Comparison of ENCODE assay signal across 8 mouse cellular contexts in the genomic region with DNA sequence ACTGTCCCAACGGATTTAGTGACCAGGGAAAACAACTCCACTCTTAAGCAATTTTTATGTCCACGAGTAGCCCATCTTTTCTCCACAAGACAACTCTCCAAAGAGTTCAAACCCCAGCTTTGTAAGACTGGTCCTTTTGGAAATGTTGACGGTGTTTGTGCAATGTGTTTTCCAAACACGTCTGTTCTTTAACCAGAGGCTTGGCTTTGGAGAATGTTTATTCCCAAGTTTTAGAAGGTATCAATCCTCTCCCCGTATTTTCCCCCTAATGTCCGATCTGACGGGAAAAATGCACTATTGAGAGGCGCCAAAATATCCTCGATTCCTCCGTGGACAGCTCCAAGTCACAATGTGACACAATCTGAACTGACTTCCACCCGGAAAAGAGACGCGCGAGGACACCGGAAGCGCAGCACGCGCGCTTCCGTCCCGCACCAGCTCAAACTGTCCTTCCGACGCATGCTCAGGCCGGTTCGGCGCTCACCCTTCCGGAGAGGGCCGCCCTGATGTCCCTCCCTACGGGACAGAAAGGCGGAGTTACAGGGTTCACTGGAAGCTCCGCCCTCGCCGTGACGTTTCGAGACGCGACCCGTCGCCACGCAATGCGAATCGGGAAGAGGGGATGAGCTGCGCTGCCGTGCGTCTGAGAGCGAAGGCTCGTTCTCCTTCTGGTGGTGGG. TPM values are rescaled to one million over a fixed set of nuclear protein-coding genes. Genes with fewer than 3 reads are reported as not detected.
DNase-seq lines count a peak whose midpoint lies in the region; ATAC-seq lines count a peak whose summit lies in the region.

A gene (plus strand): TSS at position 570 of the 679 bp plus-strand sequence.

- peaks cover 8% of the 10 kb centered on the region for H3K4me1 ChIP-seq in heart, embryonic 10.5 days
- peaks cover 10% of the 10 kb centered on the region for H3K4me1 ChIP-seq in kidney, embryonic 15.5 days

- no peaks in the 10 kb centered on the region for H3K27me3 ChIP-seq in heart, embryonic 10.5 days (ENCODE audit: insufficient read depth, poor library complexity, severe bottlenecking)
- peaks cover 15% of the 10 kb centered on the region for H3K27me3 ChIP-seq in kidney, embryonic 15.5 days

- ATAC-seq in erythroblast, adult 5-6 weeks (replicated peaks; ENCODE audit: low FRiP score, poor library complexity, severe bottlenecking), result peak; percentile 99
- peak; percentile 100 for ATAC-seq in kidney, embryonic 15.5 days (replicated peaks; ENCODE audit: low FRiP score)
- peak; percentile 99 for ATAC-seq in monocyte, adult 5-6 weeks (replicated peaks; ENCODE audit: insufficient number of reproducible peaks, low FRiP score, low TSS enrichment, poor library complexity, severe bottlenecking)

- H3K27ac ChIP-seq in heart, embryonic 10.5 days, result peak within 1 kb of the TSS; percentile 91
- peak within 1 kb of the TSS; percentile 80 for H3K27ac ChIP-seq in kidney, embryonic 15.5 days

- H3K4me3 ChIP-seq in heart, embryonic 10.5 days, result peak within 1 kb of the TSS; percentile 93
- H3K4me3 ChIP-seq in kidney, embryonic 15.5 days (replicated peaks), result peak within 1 kb of the TSS; percentile 65

- H3K9ac ChIP-seq in kidney, embryonic 15.5 days, result peak within 1 kb of the TSS; percentile 75

- peak; percentile 95 to 96 for DNase-seq in B cell, adult 2 months
- peak; percentile 100 for DNase-seq in brain, adult 2 months (ENCODE audit: low read depth, low spot score)
- DNase-seq in heart, embryonic 10.5 days (ENCODE audit: low spot score), result peak; percentile 99
- peak; percentile 98 for DNase-seq in liver
- DNase-seq in spleen, postnatal 4 days (ENCODE audit: low spot score in 2 of 2), result peak; percentile 96 to 98

- H3K4me2 ChIP-seq in kidney, embryonic 15.5 days, result peak within 1 kb of the TSS; percentile 77

- no peaks in the 10 kb centered on the region for H3K9me3 ChIP-seq in heart, embryonic 10.5 days
- H3K9me3 ChIP-seq in kidney, embryonic 15.5 days (replicated peaks), result no peaks in the 10 kb centered on the region

- WGBS in heart, embryonic 10.5 days, result 3% methylated on average over 47 of the region's 47 CpGs
- 3% methylated on average over 47 of the region's 47 CpGs for WGBS in kidney, embryonic 15.5 days

- 0 out of 2 replicates have a peak, but pooled peaks cover 7% of the 10 kb centered on the region for H3K36me3 ChIP-seq in heart, embryonic 10.5 days
- no peaks in the 10 kb centered on the region for H3K36me3 ChIP-seq in kidney, embryonic 15.5 days

RNA-seq across cellular contexts. Expression of the gene that starts here (rescaled TPM):
- 12.7 and 18.2 TPM in 2 replicates for total RNA-seq in erythroblast, adult 5-6 weeks (2015; ENCODE audit: low replicate concordance)
- 19.2 and 26.2 TPM in 2 replicates for total RNA-seq in erythroblast, adult 5-6 weeks (2017; ENCODE audit: low replicate concordance)
- polyA plus RNA-seq in heart, embryonic 10.5 days (2016; fragmentation: Nextera tagmentation; extraction: Ambion mirVana), result 40.3 and 42.4 TPM in 2 replicates
- polyA plus RNA-seq in kidney, embryonic 15.5 days (2015; fragmentation: Nextera tagmentation; extraction: Ambion mirVana), result 42.6 and 43.6 TPM in 2 replicates
- 72.0 to 89.6 TPM (median 77.6 TPM) in 3 replicates for total RNA-seq in monocyte, adult 5-6 weeks (2017)

Comparison
In these comparisons a context has a peak if more than half of its experiments do, and no peak if none do; other contexts are left out.
1. Peak in every context shown above with its lines: DNase-seq, ATAC-seq, H3K4me3 ChIP-seq and H3K27ac ChIP-seq.